Mouse (Mus musculus): Measurements from ENCODE around the gene Cypt12. TPM values are rescaled to one million over a fixed set of nuclear protein-coding genes. Genes with fewer than 3 reads are reported as not detected.

Gene Cypt12
- not detected in 2 replicates for polyA plus RNA-seq (2015; fragmentation: Nextera tagmentation; extraction: Ambion mirVana)

GRCm38 (mm10) chr3:17948299-17948698 is at the start of gene Cypt12:
Gene Cypt12 (plus strand): TSS chr3:17948410.

